Mouse (Mus musculus) heart, postnatal 36 days (tissue): ENCODE measurements around the gene Rfc4. TPM values are rescaled to one million over a fixed set of nuclear protein-coding genes. Genes with fewer than 3 reads are reported as not detected.

ENCODE experiments used
- DNase-seq, 2 experiments: peaks; one replicate each; pipeline ENCODE4 v3.0.0; 2021 to 2022
- intact Hi-C: fragments of 180-260 bp; cut with DNase I; formaldehyde crosslinking; loops from one replicate; pipeline ENCODE4 v1.15.1; 2025
- total RNA-seq, 2 experiments: library from RNA; stranded (reverse); gene quantifications; 2 replicates each; pipeline ENCODE4 v1.2.3; 2021

Gene Rfc4
- total RNA-seq = 1 to 10 TPM; 5.7 to 7.2 TPM

DNA sequence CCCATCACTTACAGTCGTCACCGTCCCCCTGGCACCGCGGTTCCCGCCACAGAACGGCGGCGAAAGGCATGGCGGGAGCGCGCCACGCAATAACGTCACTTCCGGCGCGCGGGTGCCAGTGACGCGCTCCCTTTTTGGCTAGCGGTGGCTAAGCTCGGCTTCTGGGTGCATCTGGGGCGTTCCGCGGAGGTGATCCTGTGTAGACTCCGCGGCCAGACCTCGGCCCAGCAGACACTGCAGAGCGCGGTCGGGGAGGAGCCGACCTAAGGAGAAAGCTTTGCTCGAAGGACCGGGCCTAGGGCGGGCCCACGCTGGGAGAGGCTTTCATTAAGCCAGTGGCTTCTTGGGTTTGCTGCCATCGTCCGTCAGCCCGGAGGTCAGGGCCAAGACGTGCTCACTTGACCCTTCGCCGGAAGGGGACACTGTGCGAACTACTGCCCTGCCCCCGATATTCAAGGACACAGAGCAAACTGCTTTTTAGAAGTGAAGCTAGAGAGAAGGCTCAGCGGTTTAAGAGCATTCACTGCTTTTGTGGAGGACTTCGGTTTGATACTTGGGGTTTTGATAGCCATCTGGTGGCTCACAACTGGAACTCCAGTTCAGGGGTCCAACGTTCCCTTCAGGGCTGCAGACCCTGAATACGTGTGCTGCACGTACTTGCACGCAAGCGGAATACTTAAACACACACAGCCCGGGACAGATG, at the start of gene Rfc4:
Gene Rfc4, minus strand, starts transcription at position 65 of the 703 bp plus-strand sequence.
- DNase-seq = peak; percentile 96 to 97
- intact Hi-C loops = loop anchor here (1.0 to 10.0 kb wide), 3 partner anchors 21 to 563 kb away; partner anchors contain the start of genes Dnajb11, Eif4a2 and Tbccd1

DNA sequence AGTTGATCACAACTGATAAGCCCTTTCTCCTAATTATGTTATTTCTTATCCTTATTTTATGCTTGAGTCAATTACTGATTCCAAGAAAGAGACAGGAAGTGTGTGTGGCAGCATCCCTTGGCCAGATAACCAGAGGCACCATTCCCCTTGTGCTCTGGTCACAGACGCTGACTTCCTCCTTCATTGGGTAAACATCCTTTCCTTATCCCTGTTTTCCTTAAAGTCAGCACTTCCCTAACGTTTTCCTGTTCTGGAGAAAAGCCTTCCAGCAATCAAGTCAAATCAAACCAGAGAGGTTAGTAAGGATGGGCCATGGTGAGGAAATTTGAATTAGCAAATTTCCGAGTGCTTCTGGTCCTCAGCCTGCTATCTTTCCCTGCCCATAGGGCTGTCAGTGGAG, 48.4 kb upstream of the Rfc4 start:
- intact Hi-C loops = no loop called here
- no peak for DNase-seq

- intact Hi-C loops = no loop called here
- DNase-seq = no peak
Observed at GRCm38 (mm10) chr16:23174855-23175254, 47.3 kb upstream of the Rfc4 start.

DNA sequence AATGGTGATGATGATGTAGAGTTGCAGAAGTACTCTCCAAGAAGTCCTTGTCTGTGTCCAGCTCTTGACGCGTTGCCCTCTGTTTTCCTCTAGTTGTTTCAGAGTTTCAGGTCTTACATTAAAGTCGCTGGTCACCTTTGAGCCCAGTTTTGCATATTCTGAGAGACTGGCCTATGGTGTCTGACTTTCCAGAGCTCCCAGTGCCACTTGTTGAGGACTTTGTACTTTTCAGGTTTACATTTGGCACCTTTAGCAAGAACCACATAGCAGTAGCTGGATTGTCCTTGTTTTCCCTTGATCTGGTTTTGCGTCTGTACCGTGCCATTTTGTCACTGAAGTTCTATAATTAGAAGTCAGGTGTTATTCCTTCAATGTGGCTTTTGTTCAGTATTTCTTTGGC, 46.4 kb upstream of the Rfc4 start:
- intact Hi-C loops = no loop called here
- no peak for DNase-seq

GRCm38 (mm10) chr16:23170813-23171212, 43.3 kb upstream of the Rfc4 start:
- no peak for DNase-seq
- intact Hi-C loops = no loop called here

DNA sequence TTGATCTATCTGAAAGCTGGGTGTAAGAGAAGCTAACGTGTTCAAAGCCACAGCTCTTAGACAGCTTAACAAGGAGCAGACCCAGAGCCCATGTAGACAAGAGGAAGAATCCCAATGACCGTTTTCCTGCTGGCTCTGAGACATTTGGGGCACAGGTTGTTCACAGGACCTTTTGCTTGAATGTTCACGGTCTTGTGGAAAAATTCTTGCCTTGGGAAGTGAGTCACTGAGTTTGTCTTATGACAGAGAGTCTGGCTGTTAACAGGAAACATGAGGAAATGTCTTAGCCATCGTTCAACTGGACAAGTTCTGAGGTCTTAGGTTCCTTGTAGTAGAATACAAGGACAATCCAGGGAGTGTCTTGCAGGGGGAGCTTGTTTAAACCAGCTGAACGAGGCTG, 39.5 kb upstream of the Rfc4 start:
- peak in 1 of 2 experiments; percentile 12 for DNase-seq
- intact Hi-C loops = no loop called here

GRCm38 (mm10) chr16:23166646-23167045, 39.1 kb upstream of the Rfc4 start:
- intact Hi-C loops = no loop called here
- DNase-seq = no peak

GRCm38 (mm10) chr16:23165441-23165840, 37.9 kb upstream of the Rfc4 start:
- no peak for DNase-seq
- intact Hi-C loops = loop anchor here (2.0 kb wide), 1 partner anchor 49 kb away; no protein-coding TSS in a partner anchor

DNA sequence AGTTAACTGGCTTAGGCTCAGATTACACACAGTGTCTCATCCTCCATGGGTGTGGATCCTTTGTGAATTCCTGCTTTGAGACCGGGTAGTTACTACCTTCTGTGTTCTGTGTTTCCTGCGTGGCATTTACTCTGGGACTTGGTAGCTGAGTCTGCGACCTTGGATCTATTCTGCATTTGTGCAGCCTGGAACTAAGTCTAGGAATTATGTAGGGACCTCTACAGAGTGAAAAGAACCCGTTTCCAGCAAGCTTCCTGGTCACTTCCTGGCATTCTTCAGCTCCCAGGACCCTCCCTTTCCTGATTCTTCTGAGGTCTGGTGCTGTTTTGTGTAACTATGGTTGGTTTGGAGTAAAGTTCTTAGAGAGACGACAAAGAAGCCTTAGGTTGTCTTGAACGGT, 36.9 kb upstream of the Rfc4 start:
- DNase-seq = peak; percentile 18
- intact Hi-C loops = loop anchor here (2.0 kb wide), 1 partner anchor 50 kb away; no protein-coding TSS in a partner anchor

DNA sequence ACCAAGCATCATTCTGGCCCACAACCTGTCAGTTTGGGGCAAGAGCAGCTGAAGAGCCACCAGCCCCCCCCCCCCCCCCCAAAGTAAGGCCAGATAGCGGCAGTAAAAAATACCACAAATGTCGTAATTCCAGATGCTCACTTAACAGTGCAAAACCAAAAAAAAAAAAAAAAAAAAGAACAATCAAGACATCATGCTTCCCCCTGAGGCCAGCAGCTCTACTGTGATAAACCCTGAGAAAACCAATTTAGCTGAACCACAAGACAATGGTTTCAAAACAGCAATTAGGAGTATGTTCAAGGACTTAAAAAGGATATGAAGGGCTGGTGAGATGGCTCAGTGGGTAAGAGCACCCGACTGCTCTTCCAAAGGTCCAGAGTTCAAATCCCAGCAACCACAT, 34.6 kb upstream of the Rfc4 start:
- intact Hi-C loops = no loop called here

GRCm38 (mm10) chr16:23159749-23160148, 32.2 kb upstream of the Rfc4 start:
- DNase-seq = no peak
- intact Hi-C loops = no loop called here

More for the DNA sequence above, 34.6 kb upstream of the Rfc4 start:
- no peak for DNase-seq

GRCm38 (mm10) chr16:23158957-23159356, 31.4 kb upstream of the Rfc4 start:
- no peak for DNase-seq
- intact Hi-C loops = no loop called here

GRCm38 (mm10) chr16:23158292-23158691, 30.8 kb upstream of the Rfc4 start:
- no peak for DNase-seq
- intact Hi-C loops = no loop called here

- intact Hi-C loops = no loop called here
- DNase-seq = no peak
Observed at GRCm38 (mm10) chr16:23157013-23157412, 29.5 kb upstream of the Rfc4 start.

GRCm38 (mm10) chr16:23154261-23154660, 26.7 kb upstream of the Rfc4 start:
- no peak for DNase-seq
- intact Hi-C loops = loop anchor here (5.0 kb wide), 1 partner anchor 178 kb away; no protein-coding TSS in a partner anchor

DNA sequence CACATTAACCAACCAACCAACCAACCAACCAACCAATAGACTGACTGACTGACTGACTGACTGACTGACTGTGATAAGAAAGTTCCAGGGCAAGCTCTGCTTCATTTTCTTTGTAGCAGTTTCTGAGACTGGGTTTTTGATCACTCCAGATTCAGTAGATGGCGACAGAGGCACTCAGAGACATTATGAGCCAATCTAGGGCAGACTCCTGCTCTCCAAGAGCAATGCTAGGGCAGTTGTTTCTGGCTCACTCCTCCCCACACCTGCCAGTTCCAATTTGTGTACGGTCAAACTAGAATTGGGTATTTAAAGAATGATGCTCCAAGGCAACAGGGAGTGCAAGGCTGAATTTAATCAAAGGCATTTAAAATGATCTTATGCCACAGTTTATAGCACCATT, 23.9 kb upstream of the Rfc4 start:
- DNase-seq = peak; percentile 34 to 37
- intact Hi-C loops = loop anchor here (1.0 to 5.0 kb wide), 3 partner anchors 73 to 252 kb away; partner anchors contain the start of gene St6gal1

GRCm38 (mm10) chr16:23149396-23149795, 21.9 kb upstream of the Rfc4 start:
- intact Hi-C loops = loop anchor here (10.0 kb wide), 1 partner anchor 745 kb away; the partner anchor contains the start of gene Sst
- DNase-seq = no peak

DNA sequence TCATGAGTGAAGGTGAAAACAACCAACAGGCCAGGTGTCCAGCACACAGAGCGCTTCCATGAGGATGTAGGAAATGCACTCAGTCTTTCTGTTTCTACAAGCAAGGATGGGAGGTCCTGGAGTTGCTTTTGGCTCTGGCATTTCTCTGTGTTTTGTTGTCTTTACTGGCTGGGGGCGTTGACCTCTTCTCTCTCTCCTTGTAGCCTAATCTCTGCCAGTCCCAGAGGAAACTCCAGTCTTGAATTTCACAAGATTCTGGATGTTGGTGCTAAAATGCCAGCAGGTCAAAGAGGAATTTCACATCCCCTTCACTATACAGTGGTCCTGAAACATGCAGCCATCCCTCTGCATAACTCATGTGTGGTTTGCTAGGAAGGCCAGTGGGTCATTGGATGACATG, 21.4 kb upstream of the Rfc4 start:
- no peak for DNase-seq
- intact Hi-C loops = loop anchor here (10.0 kb wide), 1 partner anchor 746 kb away; the partner anchor contains the start of gene Sst

GRCm38 (mm10) chr16:23146280-23146679, 18.7 kb upstream of the Rfc4 start, which contains the start of gene Adipoq:
TSS of gene Adipoq (plus strand) at chr16:23146536.
- intact Hi-C loops = loop anchor here (10.0 kb wide), 1 partner anchor 749 kb away; the partner anchor contains the start of gene Sst
- DNase-seq = no peak

- DNase-seq = no peak
- intact Hi-C loops = loop anchor here (10.0 kb wide), 1 partner anchor 750 kb away; the partner anchor contains the start of gene Sst
Observed at GRCm38 (mm10) chr16:23145211-23145610, 17.7 kb upstream of the Rfc4 start.

- DNase-seq = no peak
- intact Hi-C loops = loop anchor here (10.0 kb wide), 1 partner anchor 750 kb away; the partner anchor contains the start of gene Sst
Observed at GRCm38 (mm10) chr16:23144326-23144725, 16.8 kb upstream of the Rfc4 start.

DNA sequence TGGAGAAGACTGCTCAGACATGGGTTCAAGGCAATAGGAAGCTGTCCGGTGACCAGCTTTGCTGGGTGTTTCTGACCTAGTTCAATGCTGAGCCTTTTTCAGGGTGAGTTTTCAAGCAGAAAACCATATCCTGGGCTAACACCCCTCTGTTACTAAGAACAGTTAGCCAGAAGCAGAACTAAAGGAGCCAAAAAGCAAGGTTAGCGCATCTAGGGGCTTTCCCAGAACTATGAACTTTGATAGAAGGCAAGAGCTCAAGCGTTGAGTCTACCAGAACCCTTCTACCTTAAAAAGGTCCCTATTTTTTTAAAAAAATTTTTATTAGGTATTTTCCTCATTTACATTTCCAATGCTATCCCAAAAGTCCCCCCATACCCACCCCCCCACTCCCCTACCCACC, 13.4 kb upstream of the Rfc4 start:
- DNase-seq = no peak
- intact Hi-C loops = loop anchor here (10.0 kb wide), 1 partner anchor 754 kb away; the partner anchor contains the start of gene Sst
